Comparison of ENCODE assay signal across 7 mouse cellular contexts in the genomic region with DNA sequence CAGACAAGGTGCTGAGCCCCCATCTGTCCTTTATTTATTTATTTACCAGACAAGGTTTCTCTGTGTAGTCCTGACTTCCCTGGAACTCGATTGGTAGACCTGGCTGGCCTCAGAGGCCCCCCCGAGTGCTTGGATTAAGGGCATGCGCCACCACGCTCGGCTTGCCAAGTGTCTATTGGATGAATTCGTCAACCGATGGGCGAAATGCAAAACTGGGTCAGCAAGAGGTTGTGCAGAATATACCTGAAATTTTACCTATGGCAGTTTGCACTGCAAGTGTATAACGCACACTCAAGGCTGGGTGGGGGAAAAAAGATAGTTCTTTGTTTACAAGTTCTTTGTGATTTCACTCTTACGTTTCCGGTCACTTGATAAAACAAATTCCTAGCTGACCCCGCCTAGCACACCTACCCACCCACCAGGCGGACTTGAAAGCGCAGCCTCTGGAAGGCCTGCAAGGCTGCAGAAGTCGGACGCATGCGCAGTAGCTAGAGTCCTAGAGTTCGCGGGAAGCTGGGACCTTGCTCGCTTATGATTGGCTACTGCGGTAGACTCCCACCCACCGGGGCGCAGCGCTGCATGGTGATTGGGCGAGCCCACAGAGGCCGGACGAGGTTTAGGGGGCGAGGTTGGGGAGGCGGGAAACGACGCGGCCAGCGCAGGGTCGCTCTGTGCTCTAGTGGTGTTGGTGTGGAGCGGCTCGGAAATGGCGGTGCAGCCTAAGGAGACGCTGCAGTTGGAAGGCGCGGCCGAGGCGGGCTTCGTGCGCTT. TPM values are rescaled to one million over a fixed set of nuclear protein-coding genes. Genes with fewer than 3 reads are reported as not detected.
A peak's percentile ranks its signal among the peaks of the same experiment; 100 is the strongest.
DNase-seq lines count a peak whose midpoint lies in the region; ATAC-seq lines count a peak whose summit lies in the region.

Msh2 (plus strand) TSS at position 441 of the 771 bp plus-strand sequence.

- peak; percentile 100 for ATAC-seq in embryonic facial prominence, embryonic 11.5 days (replicated peaks; ENCODE audit: insufficient number of reproducible peaks, low FRiP score, low TSS enrichment, low read depth)
- ATAC-seq in granulocyte monocyte progenitor cell, adult 5-6 weeks (replicated peaks; ENCODE audit: poor library complexity, severe bottlenecking), result peak; percentile 98
- peak; percentile 100 for ATAC-seq in midbrain, embryonic 13.5 days

- H3K36me3 ChIP-seq in embryonic facial prominence, embryonic 11.5 days (replicated peaks; ENCODE audit: control insufficient read depth, insufficient read depth, low read depth, low read length), result no peaks in the 10 kb centered on the region
- H3K36me3 ChIP-seq in limb, embryonic 10.5 days, result peaks cover 28% of the 10 kb centered on the region
- no peaks in the 10 kb centered on the region; the same call in 1 of the 2 replicates for H3K36me3 ChIP-seq in midbrain, embryonic 13.5 days

- no peaks in the 10 kb centered on the region for H3K9me3 ChIP-seq in embryonic facial prominence, embryonic 11.5 days (replicated peaks; ENCODE audit: control insufficient read depth, low read length)
- H3K9me3 ChIP-seq in limb, embryonic 10.5 days (replicated peaks), result no peaks in the 10 kb centered on the region
- H3K9me3 ChIP-seq in midbrain, embryonic 13.5 days, result no peaks in the 10 kb centered on the region

- peak; percentile 99 for DNase-seq in adrenal gland, postnatal 14 days
- DNase-seq in embryonic facial prominence, embryonic 11.5 days (ENCODE audit: low spot score), result peak; percentile 100
- peak; percentile 98 for DNase-seq in kidney, adult 11 months
- peak; percentile 98 for DNase-seq in limb, embryonic 10.5 days (ENCODE audit: low spot score)
- DNase-seq in spleen, adult 12 weeks (ENCODE audit: low spot score), result peak; percentile 90

- H3K4me1 ChIP-seq in embryonic facial prominence, embryonic 11.5 days (ENCODE audit: control insufficient read depth, insufficient read depth, low read length), result no peaks in the 10 kb centered on the region
- peaks cover 32% of the 10 kb centered on the region for H3K4me1 ChIP-seq in limb, embryonic 10.5 days
- H3K4me1 ChIP-seq in midbrain, embryonic 13.5 days (replicated peaks), result peaks cover 26% of the 10 kb centered on the region

- peak within 1 kb of the TSS; percentile 90 for H3K4me3 ChIP-seq in embryonic facial prominence, embryonic 11.5 days (ENCODE audit: low read depth, low read length)
- peak within 1 kb of the TSS; percentile 97 for H3K4me3 ChIP-seq in limb, embryonic 10.5 days
- peak within 1 kb of the TSS; percentile 84 for H3K4me3 ChIP-seq in midbrain, embryonic 13.5 days (replicated peaks)

- peak within 1 kb of the TSS; percentile 62 for H3K27ac ChIP-seq in embryonic facial prominence, embryonic 11.5 days (replicated peaks; ENCODE audit: low read depth, low read length)
- H3K27ac ChIP-seq in limb, embryonic 10.5 days, result peak within 1 kb of the TSS; percentile 96
- peak within 1 kb of the TSS; percentile 86 for H3K27ac ChIP-seq in midbrain, embryonic 13.5 days

- WGBS in embryonic facial prominence, embryonic 11.5 days, result under 1% methylated on average over 44 of the region's 44 CpGs
- under 1% methylated on average over 44 of the region's 44 CpGs for WGBS in limb, embryonic 10.5 days
- under 1% methylated on average over 44 of the region's 44 CpGs for WGBS in midbrain, embryonic 13.5 days

- H3K4me2 ChIP-seq in embryonic facial prominence, embryonic 11.5 days (ENCODE audit: low read depth, low read length), result peak within 1 kb of the TSS; percentile 88
- H3K4me2 ChIP-seq in midbrain, embryonic 13.5 days (replicated peaks), result peak within 1 kb of the TSS; percentile 76

- H3K27me3 ChIP-seq in embryonic facial prominence, embryonic 11.5 days (ENCODE audit: control insufficient read depth, insufficient read depth, low read length), result no peaks in the 10 kb centered on the region
- H3K27me3 ChIP-seq in limb, embryonic 10.5 days (ENCODE audit: low read depth, poor library complexity, severe bottlenecking), result no peaks in the 10 kb centered on the region
- no peaks in the 10 kb centered on the region for H3K27me3 ChIP-seq in midbrain, embryonic 13.5 days

- peak within 1 kb of the TSS; percentile 90 for H3K9ac ChIP-seq in embryonic facial prominence, embryonic 11.5 days (replicated peaks; ENCODE audit: low read length)
- H3K9ac ChIP-seq in midbrain, embryonic 13.5 days (replicated peaks), result peak within 1 kb of the TSS; percentile 82

RNA-seq across cellular contexts. Expression of gene Msh2, which starts in this region (rescaled TPM):
- total RNA-seq in adrenal gland, postnatal 14 days (2021), result 24.3 and 24.6 TPM in 2 replicates
- polyA plus RNA-seq in embryonic facial prominence, embryonic 11.5 days (2014; fragmentation: Nextera tagmentation; extraction: Ambion mirVana), result 93.7 and 96.1 TPM in 2 replicates
- 51.5 and 51.7 TPM in 2 replicates for total RNA-seq in granulocyte monocyte progenitor cell, adult 5-6 weeks (2014; fragmentation: Nextera tagmentation)
- total RNA-seq in granulocyte monocyte progenitor cell, adult 5-6 weeks (2017), result 83.1 and 94.5 TPM in 2 replicates
- polyA plus RNA-seq in limb, embryonic 10.5 days (2016; fragmentation: Nextera tagmentation; extraction: Ambion mirVana), result 120 and 130 TPM in 2 replicates
- polyA plus RNA-seq in midbrain, embryonic 13.5 days (2015; fragmentation: Nextera tagmentation; extraction: Ambion mirVana), result 79.5 and 85.1 TPM in 2 replicates

Comparison
In these comparisons a context has a peak if more than half of its experiments do, and no peak if none do; other contexts are left out.
1. Peak in every context shown above with its lines: DNase-seq, ATAC-seq, H3K4me3 ChIP-seq and H3K27ac ChIP-seq.